Mouse (Mus musculus): ENCODE measurements around the gene Gm45837. TPM values are rescaled to one million over a fixed set of nuclear protein-coding genes. Genes with fewer than 3 reads are reported as not detected.
"Not testable (repeated sequence)": the region's sequence is repeated elsewhere in the genome, so short reads cannot be mapped to it uniquely, and the experiment has no call there.

Gene Gm45837
- polyA plus RNA-seq, 1 experiment from 2014 or later: not detected

GRCm38 (mm10) chr7:101550686-101551485 lies 140.2 kb downstream of the Gm45837 start:
- no peak overlapping the region for H3K4me3 ChIP-seq
- H3K9me3 ChIP-seq: no peaks in the 10 kb centered on the region
- H3K4me1 ChIP-seq: no peaks in the 10 kb centered on the region
- H3K4me2 ChIP-seq (replicated peaks): no peak overlapping the region
- no peak for ATAC-seq (ENCODE audit: low FRiP score, low read depth)
- H3K27ac ChIP-seq: no peak overlapping the region
- no peaks in the 10 kb centered on the region for H3K36me3 ChIP-seq
- no peaks in the 10 kb centered on the region for H3K27me3 ChIP-seq (replicated peaks)
- WGBS: 78% methylated on average over 7 of the region's 7 CpGs
- H3K9ac ChIP-seq: no peak overlapping the region

GRCm38 (mm10) chr7:101551530-101551929 lies 140.8 kb downstream of the Gm45837 start:
- Histone ChIP-seq H3K9ac (no peak overlapping the region), H3K4me3 (no peak overlapping the region), H3K9me3 (no peaks in the 10 kb centered on the region), H3K4me1 (no peaks in the 10 kb centered on the region), H3K27ac (no peak overlapping the region), H3K4me2 (replicated peaks) (no peak overlapping the region), H3K27me3 (replicated peaks) (no peaks in the 10 kb centered on the region), H3K36me3 (no peaks in the 10 kb centered on the region)
- 90% methylated on average over 1 of the region's 1 CpGs for WGBS
- no peak for ATAC-seq (ENCODE audit: low FRiP score, low read depth)

GRCm38 (mm10) chr7:101555473-101555872 lies 144.8 kb downstream of the Gm45837 start:
- not testable (repeated sequence) for H3K4me3 ChIP-seq; H3K9ac ChIP-seq; H3K27ac ChIP-seq; H3K4me2 ChIP-seq (replicated peaks); H3K36me3 ChIP-seq; H3K27me3 ChIP-seq (replicated peaks); ATAC-seq (ENCODE audit: low FRiP score, low read depth); H3K4me1 ChIP-seq; H3K9me3 ChIP-seq
- 92% methylated on average over 3 of the region's 3 CpGs for WGBS

- WGBS: 82% methylated on average over 1 of the region's 1 CpGs
Observed at GRCm38 (mm10) chr7:101557391-101557790, 146.7 kb downstream of the Gm45837 start.

GRCm38 (mm10) chr7:101559393-101559792 lies 148.7 kb downstream of the Gm45837 start:
- not testable (repeated sequence) for H3K9ac ChIP-seq; H3K27ac ChIP-seq; H3K36me3 ChIP-seq; H3K4me2 ChIP-seq (replicated peaks); H3K4me3 ChIP-seq; ATAC-seq (ENCODE audit: low FRiP score, low read depth); H3K27me3 ChIP-seq (replicated peaks); H3K4me1 ChIP-seq; H3K9me3 ChIP-seq
- 82% methylated on average over 5 of the region's 5 CpGs for WGBS

More at GRCm38 (mm10) chr7:101557391-101557790, 146.7 kb downstream of the Gm45837 start:
- Histone ChIP-seq H3K36me3 (no peaks in the 10 kb centered on the region), H3K4me1 (no peaks in the 10 kb centered on the region), H3K4me3 (no peak overlapping the region), H3K4me2 (replicated peaks) (no peak overlapping the region), H3K27me3 (replicated peaks) (no peaks in the 10 kb centered on the region), H3K9me3 (no peaks in the 10 kb centered on the region), H3K9ac (no peak overlapping the region), H3K27ac (no peak overlapping the region)
- ATAC-seq (ENCODE audit: low FRiP score, low read depth): no peak

MicroRNAs encoded within 50 kb of the gene (microRNA counts, 519-probe panel; counts per million panel counts)
- 342 counts per million, percentile 67 among the panel's probes with 10 or more counts for microRNA mmu-miR-139-3p
- 342 counts per million, percentile 67 among the panel's probes with 10 or more counts for microRNA mmu-miR-139-5p

Small RNA genes within 50 kb of the gene (microRNA-seq; reads per million reads assigned to microRNA genes)
- 3,127 reads per million, percentile 87 among the genes with 10 or more reads in this experiment for gene Mir139

Other genes with a start within 250 kb of the Gm45837 start
- gene Atg16l2, start 108.6 kb upstream of the Gm45837 start, polyA plus RNA-seq (2016; fragmentation: Nextera tagmentation; extraction: Ambion mirVana): 16.8 and 17.8 TPM in 2 replicates
- 8.2 and 12.1 TPM in 2 replicates for gene Stard10, start 93.8 kb upstream of the Gm45837 start, polyA plus RNA-seq (2016; fragmentation: Nextera tagmentation; extraction: Ambion mirVana)
- gene Arap1, start 62.8 kb upstream of the Gm45837 start, polyA plus RNA-seq (2016; fragmentation: Nextera tagmentation; extraction: Ambion mirVana): 8.9 and 13.7 TPM in 2 replicates
- 30.7 and 40.0 TPM in 2 replicates for gene Pde2a, start 10.8 kb downstream of the Gm45837 start, polyA plus RNA-seq (2016; fragmentation: Nextera tagmentation; extraction: Ambion mirVana)
- not detected in 2 replicates for gene Art2b, start 174.7 kb downstream of the Gm45837 start, polyA plus RNA-seq (2016; fragmentation: Nextera tagmentation; extraction: Ambion mirVana)

Data from neural tube, embryonic 12.5 days (tissue).